Mouse (Mus musculus) adrenal gland, adult 2 months (tissue): ENCODE measurements around the gene Vsig2. TPM values are rescaled to one million over a fixed set of nuclear protein-coding genes. Genes with fewer than 3 reads are reported as not detected.
A peak's percentile ranks its signal among the peaks of the same experiment; 100 is the strongest.

Experiments used
- DNase-seq: peaks from one replicate; pipeline ENCODE4 v3.0.0; 2021
- polyA plus RNA-seq: library from polyadenylated mRNA; depleted of rRNA; stranded (reverse); fragments of >200 nt; gene quantifications from 2 replicates; pipeline ENCODE4 v1.2.3, GENCODE M21; 2012; rRNA removed
- total RNA-seq, 2 experiments: library from RNA; stranded (reverse); gene quantifications; 2 replicates each; pipeline ENCODE4 v1.2.3; 2021

Gene Vsig2
- total and polyA plus RNA-seq, 3 experiments = 1.8 to 8.9 (median 3.0) TPM

DNA sequence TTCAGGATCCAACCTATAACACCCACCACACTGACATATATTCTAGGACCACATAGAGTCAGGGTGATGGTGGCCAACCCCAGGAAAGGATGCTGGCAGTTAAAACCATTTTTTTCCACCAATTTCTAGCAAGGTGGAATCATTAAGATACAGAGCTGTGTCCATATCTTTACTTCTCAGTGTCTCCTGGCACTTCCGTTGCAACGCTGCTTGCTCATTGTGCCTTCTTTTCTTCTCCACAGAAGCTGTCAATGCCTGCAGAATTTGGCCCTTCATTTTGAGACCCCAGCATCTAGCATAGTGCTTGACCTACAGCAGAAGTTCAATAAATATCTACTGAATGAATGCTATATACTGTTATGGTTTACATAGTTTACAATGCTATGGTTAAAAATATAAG is 28.0 kb downstream of the Vsig2 start:
- no peak for DNase-seq

GRCm38 (mm10) chr9:37567454-37567853 is 28.4 kb downstream of the Vsig2 start:
- DNase-seq = no peak

DNA sequence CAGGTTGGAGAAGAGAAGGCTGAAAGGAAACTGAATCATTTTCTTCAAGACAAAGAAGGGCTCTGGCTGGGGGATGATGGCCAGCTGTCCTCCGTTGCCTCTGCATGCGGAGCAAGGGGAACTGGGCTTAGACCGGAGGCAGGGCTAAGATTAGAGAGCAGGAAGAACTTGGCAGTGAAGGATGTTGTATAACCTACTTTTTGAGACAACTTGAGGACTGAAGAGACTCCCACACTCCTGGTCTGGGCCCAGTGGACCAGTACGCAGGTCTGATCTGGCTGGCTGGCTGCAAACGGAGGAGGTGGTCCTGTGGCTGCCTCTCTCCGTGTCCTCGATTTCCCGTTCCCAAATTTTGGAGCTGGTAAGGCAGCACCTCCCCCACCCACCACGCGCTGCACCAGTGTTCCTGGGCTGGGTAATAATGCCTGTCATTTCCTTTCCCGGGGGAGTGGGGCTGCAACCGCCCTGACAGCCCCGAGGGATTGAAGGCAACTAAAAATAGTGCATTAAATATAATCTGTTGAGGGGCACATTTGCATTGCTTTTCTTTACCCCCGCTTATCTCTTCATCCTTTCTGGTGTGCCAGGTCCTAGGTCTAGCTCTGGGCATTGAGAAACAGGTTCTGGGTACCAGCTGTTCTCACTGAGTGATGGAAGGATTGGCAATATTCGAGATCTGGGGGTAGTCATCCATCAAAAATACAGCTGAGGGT is 29.0 kb downstream of the Vsig2 start:
- DNase-seq = no peak

- no peak for DNase-seq
Measured at GRCm38 (mm10) chr9:37568605-37569214, 29.7 kb downstream of the Vsig2 start.

GRCm38 (mm10) chr9:37569231-37569835 is 30.3 kb downstream of the Vsig2 start:
- no peak for DNase-seq

- DNase-seq = no peak
Measured at GRCm38 (mm10) chr9:37572204-37572876, 33.3 kb downstream of the Vsig2 start.

DNA sequence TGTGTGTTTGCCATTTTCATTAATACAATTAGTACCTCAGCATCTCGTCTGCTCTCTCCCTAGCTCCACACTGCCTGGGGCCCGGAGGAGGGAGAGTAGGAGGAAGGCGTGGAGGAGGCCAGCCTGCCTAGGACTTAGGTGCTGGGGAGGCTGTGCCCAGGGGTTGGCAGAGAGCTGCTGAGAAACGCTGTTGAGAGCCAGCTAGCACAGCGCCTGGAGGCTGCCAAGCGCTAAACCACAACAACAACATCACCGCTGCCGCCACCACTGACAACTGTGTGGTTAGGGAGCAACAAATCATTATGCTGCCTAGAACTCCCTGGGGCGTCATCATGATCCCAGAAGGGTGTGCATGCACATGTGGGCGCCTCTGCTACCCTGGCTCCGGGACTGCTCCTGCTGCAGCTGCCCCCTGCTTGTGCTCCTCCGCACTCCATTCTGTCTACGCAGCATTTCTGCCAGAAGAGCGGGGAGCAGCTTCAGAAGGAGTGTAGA is 37.4 kb downstream of the Vsig2 start:
- DNase-seq = peak; percentile 50

DNA sequence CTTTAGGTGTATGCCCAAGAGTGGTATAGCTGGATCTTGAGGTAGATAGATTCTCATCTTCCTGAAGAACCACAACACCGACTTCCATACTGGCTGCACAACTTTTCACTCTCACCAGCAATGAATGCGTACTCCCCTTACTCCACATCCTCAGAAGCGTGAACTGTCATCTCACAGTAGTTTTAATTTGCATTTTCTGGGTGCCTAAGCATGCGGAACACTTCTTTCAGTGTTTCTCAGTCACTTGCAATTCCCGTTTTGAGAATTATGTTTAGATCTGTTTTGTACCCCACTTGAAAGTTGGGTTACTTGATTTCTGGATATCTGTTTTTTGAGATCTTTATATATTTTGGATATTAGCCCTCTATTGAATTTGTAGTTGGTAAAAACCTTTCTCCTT is 44.5 kb downstream of the Vsig2 start:
- DNase-seq = no peak

DNA sequence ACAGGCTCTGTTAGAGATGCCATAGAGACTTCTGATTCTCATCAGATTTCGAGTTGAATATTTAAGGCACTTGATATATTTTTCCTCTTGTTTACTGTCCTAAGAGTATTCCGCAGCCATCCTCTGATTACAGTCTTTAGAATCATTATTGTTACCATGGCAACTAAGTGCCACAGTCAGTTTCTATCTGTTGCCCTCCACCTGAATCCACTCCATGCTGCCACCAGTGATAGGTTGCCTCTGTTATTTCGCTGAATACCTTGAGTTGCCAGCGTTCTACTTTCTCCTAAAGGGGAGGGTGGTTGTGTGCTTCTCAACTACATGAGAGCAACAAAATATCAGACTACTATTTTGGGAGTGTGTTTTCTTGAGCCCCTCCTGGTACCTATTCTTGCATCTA is 47.7 kb downstream of the Vsig2 start:
- no peak for DNase-seq

DNA sequence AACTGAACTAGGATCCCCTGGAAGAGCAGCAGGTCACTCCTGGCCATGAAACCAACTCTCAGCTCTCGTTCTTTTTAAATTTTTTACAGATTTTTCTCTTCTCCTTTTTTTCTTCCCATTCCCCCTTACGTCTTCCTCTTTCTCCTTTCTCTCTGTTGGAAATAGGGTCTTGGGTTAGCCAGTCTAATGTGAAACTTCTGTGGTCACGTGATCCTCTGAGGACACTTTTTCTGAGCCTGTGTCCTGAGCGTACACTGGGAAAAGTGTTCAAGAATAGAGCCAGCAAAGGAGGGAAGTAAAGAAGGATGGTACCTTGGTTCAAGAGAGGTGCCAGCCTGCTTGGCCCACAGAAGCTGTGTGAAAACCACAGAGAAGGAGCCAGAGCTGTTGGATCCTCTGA is 51.3 kb downstream of the Vsig2 start:
- DNase-seq = no peak

DNA sequence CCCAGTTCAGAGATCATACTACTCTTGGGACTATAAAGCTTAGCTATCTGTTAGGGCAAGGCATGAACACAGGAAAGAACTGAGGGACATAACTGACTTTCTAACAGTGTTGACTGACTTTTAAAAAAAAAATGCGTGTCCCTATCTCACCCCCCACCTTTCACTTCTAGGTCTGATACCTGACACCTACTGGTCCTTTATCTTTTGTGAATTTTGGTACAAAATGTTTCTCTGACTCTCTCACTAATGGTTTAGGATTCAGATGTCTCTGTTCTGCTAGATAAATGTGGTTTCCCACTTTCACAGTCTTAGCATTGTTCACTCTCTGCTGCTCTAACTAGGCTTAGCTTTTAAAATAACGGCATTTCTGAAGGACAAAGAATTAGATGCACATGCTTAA is 53.0 kb downstream of the Vsig2 start:
- no peak for DNase-seq

GRCm38 (mm10) chr9:37592633-37593032 is 53.6 kb downstream of the Vsig2 start:
- no peak for DNase-seq

- no peak for DNase-seq
Measured at GRCm38 (mm10) chr9:37593690-37594089, 54.6 kb downstream of the Vsig2 start.

Other genes starting within 250 kb of the Vsig2 start
- 1 to 10 TPM; 2.0 to 2.3 TPM for gene Ccdc15, start 190.8 kb upstream of the Vsig2 start, total RNA-seq
- 3.0 and 3.2 TPM in 2 replicates for gene Ccdc15, start 190.8 kb upstream of the Vsig2 start, polyA plus RNA-seq
- gene Hepacam, start 171.9 kb upstream of the Vsig2 start, total RNA-seq = under 1 TPM in 1 of 2 experiments, not detected in 1; 0.23 TPM
- gene Hepacam, start 171.9 kb upstream of the Vsig2 start, polyA plus RNA-seq = 0.26 and 0.40 TPM in 2 replicates
- gene Robo4, start 137.4 kb upstream of the Vsig2 start, total RNA-seq = 10 to 100 TPM; 17.3 to 27.0 TPM
- gene Robo4, start 137.4 kb upstream of the Vsig2 start, polyA plus RNA-seq = 47.5 and 54.0 TPM in 2 replicates
- under 1 TPM; 0.62 to 0.75 TPM for gene Robo3, start 106.0 kb upstream of the Vsig2 start, total RNA-seq
- gene Robo3, start 106.0 kb upstream of the Vsig2 start, polyA plus RNA-seq = 2.9 and 5.9 TPM in 2 replicates
- 10 to 100 TPM; 15.3 to 22.7 TPM for gene Msantd2, start 49.9 kb upstream of the Vsig2 start, total RNA-seq
- 26.0 and 29.9 TPM in 2 replicates for gene Msantd2, start 49.9 kb upstream of the Vsig2 start, polyA plus RNA-seq
- 10 to 100 TPM; 23.5 to 42.4 TPM for gene Esam, start 11.2 kb upstream of the Vsig2 start, total RNA-seq
- 49.2 and 59.1 TPM in 2 replicates for gene Esam, start 11.2 kb upstream of the Vsig2 start, polyA plus RNA-seq
- gene Nrgn, start 13.6 kb downstream of the Vsig2 start, total RNA-seq = 1 to 10 TPM; 1.5 to 2.8 TPM
- 1.9 and 3.8 TPM in 2 replicates for gene Nrgn, start 13.6 kb downstream of the Vsig2 start, polyA plus RNA-seq
- 10 to 100 TPM; 16.5 to 17.7 TPM for gene Siae, start 16.4 kb downstream of the Vsig2 start, total RNA-seq
- 4.5 and 4.9 TPM in 2 replicates for gene Siae, start 16.4 kb downstream of the Vsig2 start, polyA plus RNA-seq
- gene Spa17, start 74.5 kb downstream of the Vsig2 start, total RNA-seq = 1 to 10 TPM; 3.2 to 4.0 TPM
- gene Spa17, start 74.5 kb downstream of the Vsig2 start, polyA plus RNA-seq = 0.51 and 1.3 TPM in 2 replicates
- 10 to 100 TPM; 74.5 to 81.1 TPM for gene Tbrg1, start 118.1 kb downstream of the Vsig2 start, total RNA-seq
- gene Tbrg1, start 118.1 kb downstream of the Vsig2 start, polyA plus RNA-seq = 23.7 and 28.7 TPM in 2 replicates
- under 1 TPM in 1 of 2 experiments, not detected in 1; 0.20 TPM for gene Panx3, start 130.0 kb downstream of the Vsig2 start, total RNA-seq
- 0.10 and 0.46 TPM in 2 replicates for gene Panx3, start 130.0 kb downstream of the Vsig2 start, polyA plus RNA-seq
- gene Olfr160, start 177.0 kb downstream of the Vsig2 start, total RNA-seq = not detected
- not detected in 2 replicates for gene Olfr160, start 177.0 kb downstream of the Vsig2 start, polyA plus RNA-seq
- gene Olfr874, start 205.9 kb downstream of the Vsig2 start, total RNA-seq = not detected
- not detected in 2 replicates for gene Olfr874, start 205.9 kb downstream of the Vsig2 start, polyA plus RNA-seq
- gene Olfr875, start 232.6 kb downstream of the Vsig2 start, total RNA-seq = not detected
- not detected in 2 replicates for gene Olfr875, start 232.6 kb downstream of the Vsig2 start, polyA plus RNA-seq